Mouse (Mus musculus) embryonic fibroblast, embryonic 13.5 days (primary cell): ENCODE results near the gene Zdhhc14.

Experiments used
- CTCF ChIP-seq: IDR thresholded peaks from 2 replicates; pipeline ENCODE4 v1.5.1; 2011; ENCODE audit warnings: mild to moderate bottlenecking, control low read depth, low read length, moderate library complexity, borderline replicate concordance; ENCODE audit not compliant: insufficient read depth
- POLR2A ChIP-seq: IDR thresholded peaks from 2 replicates; pipeline ENCODE4 v1.6.1; 2011; ENCODE audit warnings: low read depth, mild to moderate bottlenecking, control low read depth, low read length, moderate library complexity

- TF ChIP-seq CTCF (no peak), POLR2A (no peak)
Observed at GRCm38 (mm10) chr17:5755489-5755888, 263.1 kb downstream of the Zdhhc14 start.
